Mouse (Mus musculus) liver, embryonic 11.5 days (tissue): ENCODE measurements around the gene Ntm. TPM values are rescaled to one million over a fixed set of nuclear protein-coding genes. Genes with fewer than 3 reads are reported as not detected.

Source experiments
- ATAC-seq: fragments of 200-750 bp; cut with Nextera tagmentation; replicated peaks from 2 replicates; pipeline ENCODE4 v1.8.0; 2017; ENCODE audit warnings: moderate number of reproducible peaks, mild to moderate bottlenecking, moderate TSS enrichment, moderate library complexity; ENCODE audit not compliant: low FRiP score
- DNase-seq: peaks from one replicate; pipeline ENCODE4 v3.0.0-alpha.2; 2017; ENCODE audit warnings: low spot score
- H3K27ac ChIP-seq: fragments of 300-500 bp; sonication (generic); 2 replicates; pipeline ENCODE4 v1.5.1; 2014; ENCODE audit warnings: mild to moderate bottlenecking, low read depth, low read length, control low read depth
- H3K27me3 ChIP-seq: fragments of 300-500 bp; sonication (generic); replicated peaks from 2 replicates; pipeline ENCODE4 v1.6.1; 2014; ENCODE audit warnings: low read length, mixed read lengths; ENCODE audit not compliant: control insufficient read depth, insufficient read depth
- H3K36me3 ChIP-seq: fragments of 300-500 bp; sonication (generic); 2 replicates; pipeline ENCODE4 v1.6.1; 2014; ENCODE audit warnings: mild to moderate bottlenecking, low read length, moderate library complexity, mixed read lengths; ENCODE audit not compliant: control insufficient read depth, insufficient read depth
- H3K4me1 ChIP-seq: fragments of 300-500 bp; sonication (generic); replicated peaks from 2 replicates; pipeline ENCODE4 v1.6.1; 2014; ENCODE audit warnings: low read length, mixed read lengths; ENCODE audit not compliant: control insufficient read depth, insufficient read depth
- H3K4me2 ChIP-seq: fragments of 300-500 bp; sonication (generic); 2 replicates; pipeline ENCODE4 v1.6.1; 2014; ENCODE audit warnings: mild to moderate bottlenecking, control low read depth, moderate library complexity
- H3K4me3 ChIP-seq: fragments of 300-500 bp; sonication (generic); 2 replicates; pipeline ENCODE4 v1.5.1; 2014; ENCODE audit warnings: low read depth, low read length, control low read depth
- H3K9ac ChIP-seq: fragments of 300-500 bp; sonication (generic); 2 replicates; pipeline ENCODE4 v1.6.1; 2014; ENCODE audit warnings: low read depth, low read length, control low read depth
- H3K9me3 ChIP-seq: fragments of 300-500 bp; sonication (generic); 2 replicates; pipeline ENCODE4 v1.6.1; 2016; ENCODE audit warnings: low read length, inconsistent platforms, mixed read lengths; ENCODE audit not compliant: control insufficient read depth
- WGBS: fragments of 180-500 bp; shearing (Covaris S2); extraction: QIAGEN DNeasy Blood & Tissue Kit; methylation state at CpG from one replicate; pipeline ENCODE4 v1.1.7; 2014; 5-methylcytosine and 5-hydroxymethylcytosine counted together
- polyA plus RNA-seq: library from polyadenylated mRNA; unstranded; fragments of >200 nt; fragmentation: Nextera tagmentation; extraction: Ambion mirVana; gene quantifications from 2 replicates; pipeline ENCODE4 v1.2.1, GENCODE M21; 2014

Gene Ntm
- polyA plus RNA-seq, 1 experiment from 2014 or later, result 4.4 TPM

- Histone ChIP-seq H3K4me2 (no peak overlapping the region), H3K9me3 (no peaks in the 10 kb centered on the region), H3K4me3 (no peak overlapping the region), H3K27me3 (no peaks in the 10 kb centered on the region), H3K9ac (no peak overlapping the region), H3K27ac (no peak overlapping the region), H3K4me1 (no peaks in the 10 kb centered on the region), H3K36me3 (no peaks in the 10 kb centered on the region)
- no peak for ATAC-seq
- WGBS, result 67% methylated on average over 8 of the region's 8 CpGs
- DNase-seq, result no peak
These were observed 200.9 kb downstream of the Ntm start for GRCm38 (mm10) chr9:29761952-29762586.

GRCm38 (mm10) chr9:29761511-29761910 is 201.4 kb downstream of the Ntm start:
- no peaks in the 10 kb centered on the region for H3K27me3 ChIP-seq
- H3K27ac ChIP-seq, result no peak overlapping the region
- no peak overlapping the region for H3K9ac ChIP-seq
- ATAC-seq, result no peak
- 80% methylated on average over 5 of the region's 5 CpGs for WGBS
- no peak for DNase-seq
- H3K4me1 ChIP-seq, result no peaks in the 10 kb centered on the region
- H3K36me3 ChIP-seq, result no peaks in the 10 kb centered on the region
- H3K4me3 ChIP-seq, result no peak overlapping the region
- no peaks in the 10 kb centered on the region for H3K9me3 ChIP-seq
- H3K4me2 ChIP-seq, result no peak overlapping the region

GRCm38 (mm10) chr9:29759940-29760339 is 203.0 kb downstream of the Ntm start:
- H3K9ac ChIP-seq, result no peak overlapping the region
- no peaks in the 10 kb centered on the region for H3K4me1 ChIP-seq
- no peak for ATAC-seq
- WGBS, result 61% methylated on average over 3 of the region's 3 CpGs
- no peak overlapping the region for H3K27ac ChIP-seq
- no peaks in the 10 kb centered on the region for H3K36me3 ChIP-seq
- H3K9me3 ChIP-seq, result no peaks in the 10 kb centered on the region
- H3K27me3 ChIP-seq, result no peaks in the 10 kb centered on the region
- DNase-seq, result no peak
- no peak overlapping the region for H3K4me3 ChIP-seq
- H3K4me2 ChIP-seq, result no peak overlapping the region

- Histone ChIP-seq H3K9me3 (no peaks in the 10 kb centered on the region), H3K4me1 (no peaks in the 10 kb centered on the region), H3K4me3 (no peak overlapping the region), H3K27ac (no peak overlapping the region), H3K36me3 (no peaks in the 10 kb centered on the region), H3K4me2 (no peak overlapping the region), H3K9ac (no peak overlapping the region), H3K27me3 (no peaks in the 10 kb centered on the region)
- DNase-seq (no peak), ATAC-seq (no peak)
- 86% methylated on average over 2 of the region's 2 CpGs for WGBS
These were observed 203.9 kb downstream of the Ntm start for GRCm38 (mm10) chr9:29759060-29759459.

- Histone ChIP-seq H3K4me3 (no peak overlapping the region), H3K9me3 (no peaks in the 10 kb centered on the region), H3K4me1 (no peaks in the 10 kb centered on the region), H3K27me3 (no peaks in the 10 kb centered on the region), H3K9ac (no peak overlapping the region), H3K4me2 (no peak overlapping the region), H3K27ac (no peak overlapping the region), H3K36me3 (no peaks in the 10 kb centered on the region)
- ATAC-seq, result no peak
- no peak for DNase-seq
These were observed 208.6 kb downstream of the Ntm start for GRCm38 (mm10) chr9:29754374-29754773.

- H3K27me3 ChIP-seq, result no peaks in the 10 kb centered on the region
- no peaks in the 10 kb centered on the region for H3K9me3 ChIP-seq
- H3K4me1 ChIP-seq, result no peaks in the 10 kb centered on the region
- no peak for DNase-seq
- no peak overlapping the region for H3K4me3 ChIP-seq
- no peak for ATAC-seq
- H3K36me3 ChIP-seq, result no peaks in the 10 kb centered on the region
- no peak overlapping the region for H3K4me2 ChIP-seq
- H3K9ac ChIP-seq, result no peak overlapping the region
- WGBS, result 58% methylated on average over 1 of the region's 1 CpGs
- no peak overlapping the region for H3K27ac ChIP-seq
These were observed 211.5 kb downstream of the Ntm start for GRCm38 (mm10) chr9:29751396-29751795.

GRCm38 (mm10) chr9:29750371-29751014 is 212.4 kb downstream of the Ntm start:
- no peak overlapping the region for H3K9ac ChIP-seq
- no peaks in the 10 kb centered on the region for H3K4me1 ChIP-seq
- no peaks in the 10 kb centered on the region for H3K9me3 ChIP-seq
- H3K4me2 ChIP-seq, result peak overlapping the region; percentile 48
- H3K27me3 ChIP-seq, result no peaks in the 10 kb centered on the region
- no peak for ATAC-seq
- 14% methylated on average over 15 of the region's 15 CpGs for WGBS
- H3K36me3 ChIP-seq, result no peaks in the 10 kb centered on the region
- DNase-seq, result no peak
- H3K4me3 ChIP-seq, result peak overlapping the region; percentile 5; the same call in 1 of the 2 replicates
- no peak overlapping the region for H3K27ac ChIP-seq

- 74% methylated on average over 4 of the region's 4 CpGs for WGBS
- DNase-seq, result no peak
- H3K36me3 ChIP-seq, result no peaks in the 10 kb centered on the region
- no peak overlapping the region for H3K9ac ChIP-seq
- H3K4me3 ChIP-seq, result no peak overlapping the region
- H3K9me3 ChIP-seq, result no peaks in the 10 kb centered on the region
- no peaks in the 10 kb centered on the region for H3K4me1 ChIP-seq
- H3K27ac ChIP-seq, result no peak overlapping the region
- ATAC-seq, result no peak
- H3K27me3 ChIP-seq, result no peaks in the 10 kb centered on the region
- no peak overlapping the region for H3K4me2 ChIP-seq
These were observed 214.9 kb downstream of the Ntm start for GRCm38 (mm10) chr9:29748070-29748469.

- no peak for ATAC-seq
These were observed 224.0 kb downstream of the Ntm start for GRCm38 (mm10) chr9:29738835-29739526.

More at GRCm38 (mm10) chr9:29738835-29739526, 224.0 kb downstream of the Ntm start:
- H3K9me3 ChIP-seq, result no peaks in the 10 kb centered on the region
- no peak overlapping the region for H3K9ac ChIP-seq
- H3K36me3 ChIP-seq, result no peaks in the 10 kb centered on the region
- H3K4me1 ChIP-seq, result no peaks in the 10 kb centered on the region
- 70% methylated on average over 9 of the region's 9 CpGs for WGBS
- no peak overlapping the region for H3K27ac ChIP-seq
- H3K4me2 ChIP-seq, result no peak overlapping the region
- no peaks in the 10 kb centered on the region for H3K27me3 ChIP-seq
- no peak for DNase-seq
- no peak overlapping the region for H3K4me3 ChIP-seq
